Mouse (Mus musculus) neural tube, embryonic 13.5 days (tissue): Measurements from ENCODE around the gene Acp4. TPM values are rescaled to one million over a fixed set of nuclear protein-coding genes. Genes with fewer than 3 reads are reported as not detected.

ENCODE experiments used
- ATAC-seq: fragments of 200-750 bp; cut with Nextera tagmentation; 2 replicates; pipeline ENCODE4 v1.8.0; 2017; ENCODE audit warnings: low read depth, mild to moderate bottlenecking, moderate TSS enrichment, moderate library complexity
- H3K27ac ChIP-seq: fragments of 300-500 bp; sonication (generic); replicated peaks from 2 replicates; pipeline ENCODE4 v1.5.1; 2015; ENCODE audit warnings: moderate library complexity, mild to moderate bottlenecking, inconsistent platforms
- H3K27me3 ChIP-seq: fragments of 300-500 bp; sonication (generic); 2 replicates; pipeline ENCODE4 v1.6.1; 2015; ENCODE audit warnings: mild to moderate bottlenecking, inconsistent platforms
- H3K36me3 ChIP-seq: fragments of 300-500 bp; sonication (generic); 2 replicates; pipeline ENCODE4 v1.6.1; 2015; ENCODE audit warnings: mild to moderate bottlenecking, inconsistent platforms
- H3K4me1 ChIP-seq: fragments of 300-500 bp; sonication (generic); replicated peaks from 2 replicates; pipeline ENCODE4 v1.6.1; 2015; ENCODE audit warnings: inconsistent platforms
- H3K4me2 ChIP-seq: fragments of 300-500 bp; sonication (generic); 2 replicates; pipeline ENCODE4 v1.6.1; 2015; ENCODE audit warnings: inconsistent platforms, mild to moderate bottlenecking, moderate library complexity
- H3K4me3 ChIP-seq: fragments of 300-500 bp; sonication (generic); 2 replicates; pipeline ENCODE4 v1.5.1; 2015; ENCODE audit warnings: mild to moderate bottlenecking, inconsistent platforms
- H3K9ac ChIP-seq: fragments of 300-500 bp; sonication (generic); 2 replicates; pipeline ENCODE4 v1.6.1; 2015; ENCODE audit warnings: moderate library complexity, mild to moderate bottlenecking, inconsistent platforms
- H3K9me3 ChIP-seq: fragments of 300-500 bp; sonication (generic); 2 replicates; pipeline ENCODE4 v1.6.1; 2016; ENCODE audit warnings: inconsistent platforms
- whole genome bisulfite sequencing: fragments of 180-500 bp; shearing (Covaris S2); methylation state at CpG from one replicate; pipeline ENCODE4 v1.1.7; 2015; 5-methylcytosine and 5-hydroxymethylcytosine counted together
- polyA plus RNA-seq: library from polyadenylated mRNA; unstranded; fragments of >200 nt; fragmentation: Nextera tagmentation; extraction: Ambion mirVana; gene quantifications from 2 replicates; pipeline ENCODE4 v1.2.1, GENCODE M21; 2015

Gene Acp4
- polyA plus RNA-seq, 1 experiment from 2014 or later, result not detected

- no peak for ATAC-seq
These were observed 23.8 kb upstream of the Acp4 start for GRCm38 (mm10) chr7:44280959-44281358.

GRCm38 (mm10) chr7:44277250-44277622 is 20.1 kb upstream of the Acp4 start:
- no peak overlapping the region for H3K27ac ChIP-seq
- no peak overlapping the region for H3K4me2 ChIP-seq
- 39% methylated on average over 2 of the region's 2 CpGs for WGBS
- no peaks in the 10 kb centered on the region for H3K36me3 ChIP-seq
- ATAC-seq, result no peak
- no peak overlapping the region for H3K9ac ChIP-seq
- H3K27me3 ChIP-seq, result peaks cover 28% of the 10 kb centered on the region
- H3K4me1 ChIP-seq, result no peaks in the 10 kb centered on the region
- H3K4me3 ChIP-seq, result no peak overlapping the region
- H3K9me3 ChIP-seq, result no peaks in the 10 kb centered on the region

More at GRCm38 (mm10) chr7:44280959-44281358, 23.8 kb upstream of the Acp4 start:
- Histone ChIP-seq H3K9me3 (no peaks in the 10 kb centered on the region), H3K4me1 (no peaks in the 10 kb centered on the region), H3K4me2 (no peak overlapping the region), H3K36me3 (no peaks in the 10 kb centered on the region), H3K27ac (no peak overlapping the region), H3K4me3 (no peak overlapping the region), H3K9ac (no peak overlapping the region), H3K27me3 (peaks cover 16% of the 10 kb centered on the region; the same call in 1 of the 2 replicates)
- WGBS, result 56% methylated on average over 1 of the region's 1 CpGs

- Histone ChIP-seq H3K9ac (no peak overlapping the region), H3K4me2 (no peak overlapping the region), H3K9me3 (no peaks in the 10 kb centered on the region), H3K27me3 (peaks cover 25% of the 10 kb centered on the region), H3K4me1 (no peaks in the 10 kb centered on the region), H3K27ac (no peak overlapping the region), H3K4me3 (no peak overlapping the region), H3K36me3 (no peaks in the 10 kb centered on the region)
- ATAC-seq, result no peak
- 64% methylated on average over 10 of the region's 10 CpGs for WGBS
These were observed 19.5 kb upstream of the Acp4 start for GRCm38 (mm10) chr7:44276461-44277249.

- H3K9me3 ChIP-seq, result no peaks in the 10 kb centered on the region
- H3K9ac ChIP-seq, result no peak overlapping the region
- no peak for ATAC-seq
- H3K36me3 ChIP-seq, result no peaks in the 10 kb centered on the region
- no peak overlapping the region for H3K4me3 ChIP-seq
- no peak overlapping the region for H3K4me2 ChIP-seq
- WGBS, result 79% methylated on average over 3 of the region's 3 CpGs
- H3K27ac ChIP-seq, result no peak overlapping the region
- H3K4me1 ChIP-seq, result no peaks in the 10 kb centered on the region
- peaks cover 25% of the 10 kb centered on the region for H3K27me3 ChIP-seq
These were observed 18.4 kb upstream of the Acp4 start for GRCm38 (mm10) chr7:44275546-44275945.

- Histone ChIP-seq H3K9me3 (no peaks in the 10 kb centered on the region), H3K4me3 (no peak overlapping the region), H3K27ac (no peak overlapping the region), H3K27me3 (peaks cover 27% of the 10 kb centered on the region), H3K36me3 (no peaks in the 10 kb centered on the region), H3K4me1 (no peaks in the 10 kb centered on the region), H3K9ac (no peak overlapping the region), H3K4me2 (no peak overlapping the region)
- no peak for ATAC-seq
- WGBS, result 40% methylated on average over 11 of the region's 11 CpGs
These were observed 16.9 kb upstream of the Acp4 start for GRCm38 (mm10) chr7:44274096-44274495.

- H3K27ac ChIP-seq, result no peak overlapping the region
- no peaks in the 10 kb centered on the region for H3K36me3 ChIP-seq
- H3K4me3 ChIP-seq, result no peak overlapping the region
- H3K4me2 ChIP-seq, result no peak overlapping the region
- H3K27me3 ChIP-seq, result peaks cover 27% of the 10 kb centered on the region
- H3K9ac ChIP-seq, result no peak overlapping the region
- no peak for ATAC-seq
- H3K4me1 ChIP-seq, result no peaks in the 10 kb centered on the region
- no peaks in the 10 kb centered on the region for H3K9me3 ChIP-seq
- WGBS, result 55% methylated on average over 7 of the region's 7 CpGs
These were observed 16.3 kb upstream of the Acp4 start for GRCm38 (mm10) chr7:44273446-44273845.

- no peak for ATAC-seq
- Histone ChIP-seq H3K27ac (no peak overlapping the region), H3K4me3 (no peak overlapping the region), H3K4me2 (no peak overlapping the region), H3K9me3 (no peaks in the 10 kb centered on the region), H3K27me3 (peaks cover 31% of the 10 kb centered on the region), H3K9ac (no peak overlapping the region), H3K36me3 (no peaks in the 10 kb centered on the region), H3K4me1 (no peaks in the 10 kb centered on the region)
- 88% methylated on average over 7 of the region's 7 CpGs for WGBS
These were observed 15.4 kb upstream of the Acp4 start for GRCm38 (mm10) chr7:44272546-44272945.

- Histone ChIP-seq H3K9ac (no peak overlapping the region), H3K27ac (no peak overlapping the region), H3K4me3 (no peak overlapping the region), H3K4me2 (no peak overlapping the region), H3K4me1 (no peaks in the 10 kb centered on the region), H3K9me3 (no peaks in the 10 kb centered on the region), H3K27me3 (peaks cover 39% of the 10 kb centered on the region), H3K36me3 (no peaks in the 10 kb centered on the region)
- WGBS, result 80% methylated on average over 2 of the region's 2 CpGs
- peak; percentile 55; the same call in 1 of the 2 replicates for ATAC-seq
These were observed 14.1 kb upstream of the Acp4 start for GRCm38 (mm10) chr7:44271309-44271708.

GRCm38 (mm10) chr7:44269397-44269796 is 12.2 kb upstream of the Acp4 start:
- Histone ChIP-seq H3K4me2 (no peak overlapping the region), H3K27me3 (peaks cover 52% of the 10 kb centered on the region), H3K4me3 (no peak overlapping the region), H3K9ac (no peak overlapping the region), H3K27ac (no peak overlapping the region), H3K9me3 (no peaks in the 10 kb centered on the region), H3K36me3 (no peaks in the 10 kb centered on the region), H3K4me1 (no peaks in the 10 kb centered on the region)
- no peak for ATAC-seq
- WGBS, result 89% methylated on average over 2 of the region's 2 CpGs

GRCm38 (mm10) chr7:44268117-44268516 is 10.9 kb upstream of the Acp4 start:
- no peak overlapping the region for H3K9ac ChIP-seq
- 80% methylated on average over 11 of the region's 11 CpGs for WGBS
- no peak overlapping the region for H3K27ac ChIP-seq
- H3K4me3 ChIP-seq, result no peak overlapping the region
- peaks cover 45% of the 10 kb centered on the region for H3K27me3 ChIP-seq
- H3K4me2 ChIP-seq, result no peak overlapping the region
- H3K4me1 ChIP-seq, result peaks cover 5% of the 10 kb centered on the region
- H3K36me3 ChIP-seq, result no peaks in the 10 kb centered on the region
- no peaks in the 10 kb centered on the region for H3K9me3 ChIP-seq
- ATAC-seq, result no peak

- peak overlapping the region; percentile 62 for H3K4me2 ChIP-seq
- H3K9me3 ChIP-seq, result no peaks in the 10 kb centered on the region
- H3K36me3 ChIP-seq, result no peaks in the 10 kb centered on the region
- peak; percentile 85 for ATAC-seq
- peak overlapping the region; percentile 76 for H3K27ac ChIP-seq
- H3K27me3 ChIP-seq, result peaks cover 50% of the 10 kb centered on the region
- H3K4me1 ChIP-seq, result peaks cover 8% of the 10 kb centered on the region
- peak overlapping the region; percentile 34 for H3K4me3 ChIP-seq
- H3K9ac ChIP-seq, result peak overlapping the region; percentile 69
- under 1% methylated on average over 34 of the region's 34 CpGs for WGBS
These were observed 5.8 kb upstream of the Acp4 start for GRCm38 (mm10) chr7:44262791-44263643.

GRCm38 (mm10) chr7:44261147-44261546 is 4.0 kb upstream of the Acp4 start, which contains the start of gene Gm15517:
TSS of gene Gm15517 (plus strand) at chr7:44261447.
- H3K36me3 ChIP-seq, result no peaks in the 10 kb centered on the region
- H3K4me2 ChIP-seq, result no peak within 1 kb of the TSS
- no peak within 1 kb of the TSS for H3K9ac ChIP-seq
- H3K4me1 ChIP-seq, result peaks cover 8% of the 10 kb centered on the region
- no peaks in the 10 kb centered on the region for H3K9me3 ChIP-seq
- 60% methylated on average over 5 of the region's 5 CpGs for WGBS
- no peak for ATAC-seq
- H3K27ac ChIP-seq, result no peak within 1 kb of the TSS
- no peak within 1 kb of the TSS for H3K4me3 ChIP-seq
- peaks cover 35% of the 10 kb centered on the region for H3K27me3 ChIP-seq
